Mouse (Mus musculus): ENCODE results near the gene Cacna1c.
"Not testable (repeated sequence)": the region's sequence is repeated elsewhere in the genome, so short reads cannot be mapped to it uniquely, and the experiment has no call there.

Gene Cacna1c

DNA sequence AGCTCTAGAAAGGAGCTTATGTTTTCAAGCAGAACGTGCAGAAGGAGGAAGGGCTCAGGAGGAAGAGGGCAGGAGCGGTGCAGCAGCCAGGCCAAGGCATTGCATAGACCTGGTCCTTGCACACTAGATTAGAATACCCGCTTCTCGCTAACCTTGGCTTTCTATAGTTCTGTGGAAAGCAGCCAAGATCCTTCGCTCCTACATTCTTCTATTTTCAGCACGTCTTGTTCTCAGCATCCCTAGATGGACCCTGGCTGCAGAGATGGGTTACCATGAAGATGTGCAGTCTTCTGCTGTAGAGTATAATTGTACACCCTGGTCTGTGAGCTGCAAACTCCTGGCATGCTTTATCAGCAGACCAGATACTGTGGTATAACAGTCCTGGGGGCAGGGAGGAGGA, 18.0 kb upstream of the Cacna1c start:
- in situ Hi-C loops (cut with MboI; ENCODE audit: low sequenced_read_pairs): no loop called here

DNA sequence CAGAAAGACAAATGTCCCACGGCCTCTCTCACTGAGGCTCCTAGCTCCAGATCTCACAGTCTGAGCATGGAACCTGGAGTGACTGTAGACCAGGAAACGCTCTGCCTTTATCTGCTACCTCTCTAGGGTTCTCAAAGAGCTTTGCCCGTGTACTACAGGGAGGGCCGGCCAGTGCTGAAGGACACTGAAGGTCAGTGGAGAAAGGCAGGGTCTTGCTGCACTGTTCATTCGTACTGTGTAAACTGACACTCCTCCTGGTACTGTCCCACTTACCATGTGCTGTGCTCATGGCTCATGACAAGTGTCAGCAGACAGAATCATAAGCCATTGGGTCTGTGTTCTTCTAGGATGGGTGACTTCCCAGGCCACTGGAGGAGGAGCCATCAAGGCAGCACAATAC, 17.2 kb upstream of the Cacna1c start:
- in situ Hi-C loops (cut with MboI; ENCODE audit: low sequenced_read_pairs): no loop called here

DNA sequence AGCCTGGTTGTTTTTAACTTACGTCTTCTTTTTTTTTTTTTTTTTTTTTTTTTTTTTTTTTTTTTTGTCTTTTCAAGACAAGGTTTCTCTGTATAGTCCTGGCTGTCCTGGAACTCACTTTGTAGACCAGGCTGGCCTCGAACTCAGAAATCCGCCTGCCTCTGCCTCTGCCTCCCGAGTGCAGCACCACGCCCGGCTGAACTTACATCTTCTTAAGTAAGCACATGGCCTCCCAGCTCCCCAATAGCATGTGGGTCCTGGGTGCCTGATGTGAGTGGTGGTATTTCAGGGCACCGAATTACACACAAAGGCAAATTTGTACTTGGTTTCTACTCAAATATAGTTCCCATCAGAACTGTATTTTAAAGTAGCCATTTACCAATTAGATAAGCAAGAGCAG, 9.8 kb upstream of the Cacna1c start:
- in situ Hi-C loops (cut with MboI; ENCODE audit: low sequenced_read_pairs): not testable (repeated sequence)

DNA sequence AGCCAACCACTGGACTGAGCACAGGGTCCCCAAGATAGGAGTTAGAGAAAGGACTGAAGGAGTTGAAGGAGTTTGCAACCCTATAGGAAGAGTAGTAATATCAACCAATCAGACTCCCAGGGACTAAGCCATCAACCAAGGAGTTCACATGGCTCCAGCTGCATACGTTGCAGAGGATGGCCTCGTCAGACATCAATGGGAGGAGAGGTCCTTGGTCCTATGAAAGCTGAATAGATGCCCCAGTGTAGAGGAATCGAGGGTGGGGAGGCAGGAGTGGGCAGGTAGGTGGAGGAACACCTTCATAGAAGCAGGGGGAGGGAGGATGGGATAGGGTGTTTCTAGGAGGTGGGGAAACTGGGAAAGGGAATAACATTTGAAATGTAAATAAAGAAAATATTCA, 8.7 kb upstream of the Cacna1c start:
- in situ Hi-C loops (cut with MboI; ENCODE audit: low sequenced_read_pairs): no loop called here

DNA sequence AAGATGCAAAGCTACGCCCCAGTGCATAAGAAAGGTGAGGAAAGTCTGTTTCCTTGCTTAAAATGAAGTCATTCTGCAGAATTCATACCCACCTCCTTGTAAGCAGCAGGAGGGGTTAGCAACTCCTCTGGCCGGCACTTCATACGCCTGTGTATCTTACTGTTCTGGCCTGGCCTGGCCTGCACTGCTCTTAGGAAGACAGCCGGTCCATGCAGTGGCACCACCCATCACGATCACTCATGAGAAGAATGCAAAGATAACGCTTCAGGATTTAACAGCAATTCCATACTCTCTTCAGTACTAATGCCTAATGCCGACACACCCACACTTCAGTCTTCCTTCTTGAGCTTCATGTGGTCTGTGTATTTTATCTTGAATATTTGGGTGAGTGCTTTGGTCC, 8.1 kb upstream of the Cacna1c start:
- in situ Hi-C loops (cut with MboI; ENCODE audit: low sequenced_read_pairs): no loop called here

DNA sequence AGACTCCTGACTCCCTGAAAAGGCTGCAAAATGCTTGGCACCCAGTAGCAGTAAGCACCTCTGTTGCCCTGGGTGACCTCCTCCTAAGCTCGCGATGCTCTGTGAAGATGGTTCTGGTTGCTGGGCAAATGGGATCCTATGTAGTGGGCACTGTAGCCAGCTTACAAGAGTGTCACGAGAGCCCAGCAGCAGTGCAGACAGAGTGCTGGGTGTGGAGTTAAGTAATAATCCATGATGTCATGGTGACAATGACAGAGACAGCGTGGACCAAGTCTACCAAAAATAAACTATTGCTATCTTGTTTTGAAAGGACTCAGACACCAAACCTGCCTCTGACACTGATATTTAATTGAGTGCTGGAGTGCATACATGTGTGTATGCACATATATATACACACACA, 5.4 kb upstream of the Cacna1c start:
- in situ Hi-C loops (cut with MboI; ENCODE audit: low sequenced_read_pairs): no loop called here

DNA sequence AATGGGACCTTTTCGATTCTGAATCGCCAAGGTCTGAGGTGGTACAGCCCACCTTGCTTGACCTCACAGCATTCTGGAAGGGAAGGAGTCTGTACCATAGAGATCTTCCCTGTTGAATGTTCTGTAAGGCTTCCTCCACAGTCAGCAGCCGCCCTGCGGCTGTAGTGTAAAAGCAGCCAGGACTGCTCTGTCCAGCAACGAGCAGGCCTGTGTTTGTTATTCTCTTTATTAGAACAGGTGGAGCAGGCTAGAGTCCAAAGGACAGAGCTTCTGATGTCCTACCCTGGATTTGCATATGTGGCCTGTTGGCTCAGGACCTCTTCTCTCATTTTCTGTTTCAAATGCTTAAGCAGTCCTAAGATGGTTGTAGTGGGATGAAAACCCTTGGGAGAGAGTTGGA, 4.1 kb upstream of the Cacna1c start:
- in situ Hi-C loops (cut with MboI; ENCODE audit: low sequenced_read_pairs): no loop called here

DNA sequence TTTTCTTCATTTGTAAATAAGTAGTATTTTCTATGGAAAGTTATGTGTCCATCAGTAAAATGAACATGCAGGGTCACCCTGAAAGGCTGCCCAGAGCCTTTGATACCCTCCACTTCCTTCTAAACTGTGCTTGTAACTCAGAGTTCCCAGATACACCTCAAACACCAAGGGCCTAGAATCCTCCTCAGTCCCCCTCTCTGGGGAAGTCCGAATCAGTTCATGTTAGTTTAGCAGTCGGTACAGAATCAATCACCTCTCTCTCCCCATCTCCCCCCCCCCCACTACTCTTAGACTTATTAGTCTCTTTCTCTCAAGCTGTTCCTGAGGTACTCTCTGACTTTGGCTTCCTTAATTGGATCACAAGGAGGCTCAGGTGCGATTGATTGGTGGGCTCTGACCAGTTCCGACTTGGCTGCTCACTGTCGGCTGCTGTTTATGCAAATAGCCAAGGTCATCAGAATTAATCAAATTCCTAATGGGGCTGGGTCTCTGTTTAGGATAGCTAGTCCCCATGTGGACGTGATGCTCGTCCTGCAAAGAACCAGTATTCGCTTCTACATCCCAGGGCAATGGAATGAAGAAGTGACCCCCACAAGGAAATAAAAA, 3.2 kb upstream of the Cacna1c start:
- in situ Hi-C loops (cut with MboI; ENCODE audit: low sequenced_read_pairs): no loop called here

DNA sequence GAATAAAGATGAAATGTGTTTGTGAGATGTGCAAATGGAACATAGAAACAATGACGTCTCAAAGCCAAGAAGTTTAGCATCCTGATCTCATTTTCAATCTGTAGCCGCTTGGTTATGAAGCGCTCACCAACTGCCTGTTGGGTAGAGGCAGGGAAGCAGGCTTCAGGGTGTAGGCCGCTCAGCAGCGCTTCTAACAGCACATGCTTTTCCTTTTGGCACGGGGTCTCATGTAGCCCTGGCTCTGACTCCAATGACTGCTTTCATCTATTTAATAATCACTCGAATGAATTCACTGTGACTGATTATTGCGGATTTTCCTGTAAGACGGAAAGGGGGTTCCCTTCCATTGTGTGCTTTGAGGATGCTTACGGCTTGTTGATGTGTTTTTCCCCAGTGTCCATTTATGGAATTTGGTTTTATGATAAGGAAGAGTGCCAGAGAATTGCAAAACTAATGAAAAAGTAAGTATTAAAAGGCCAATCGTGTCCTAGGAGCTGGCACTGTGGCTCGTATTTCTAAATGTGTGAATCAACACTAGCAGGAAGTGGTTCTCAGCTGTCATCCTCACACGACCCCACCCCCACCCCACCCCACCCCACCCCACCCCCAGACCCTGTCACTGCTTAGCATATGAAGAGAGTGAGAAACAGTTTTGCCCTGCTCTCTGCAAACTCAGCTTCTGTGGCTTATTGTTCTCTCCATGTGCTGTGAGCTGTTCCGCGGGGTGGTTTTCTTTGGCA, 2.5 kb upstream of the Cacna1c start:
- in situ Hi-C loops (cut with MboI; ENCODE audit: low sequenced_read_pairs): no loop called here

DNA sequence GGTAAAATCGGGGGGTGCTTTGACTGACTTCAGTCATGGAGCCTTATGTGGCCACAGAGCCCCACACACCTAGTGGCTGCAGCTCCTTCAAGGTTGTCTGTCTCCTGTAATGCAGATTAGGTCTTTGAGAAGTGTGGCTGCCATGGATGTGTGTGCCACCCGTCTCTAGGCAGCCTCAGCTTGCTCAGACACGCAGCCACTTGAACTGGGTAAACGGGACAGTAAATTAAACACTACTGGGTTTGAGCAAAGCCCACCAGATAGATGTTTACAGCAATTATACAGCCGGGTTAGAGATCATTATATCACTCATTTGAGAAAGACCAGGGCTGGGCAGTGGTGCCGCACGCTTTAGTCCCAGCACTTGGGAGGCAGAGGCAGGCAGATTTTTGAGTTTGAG, 1.6 kb downstream of the Cacna1c start:
- in situ Hi-C loops (cut with MboI; ENCODE audit: low sequenced_read_pairs): no loop called here

DNA sequence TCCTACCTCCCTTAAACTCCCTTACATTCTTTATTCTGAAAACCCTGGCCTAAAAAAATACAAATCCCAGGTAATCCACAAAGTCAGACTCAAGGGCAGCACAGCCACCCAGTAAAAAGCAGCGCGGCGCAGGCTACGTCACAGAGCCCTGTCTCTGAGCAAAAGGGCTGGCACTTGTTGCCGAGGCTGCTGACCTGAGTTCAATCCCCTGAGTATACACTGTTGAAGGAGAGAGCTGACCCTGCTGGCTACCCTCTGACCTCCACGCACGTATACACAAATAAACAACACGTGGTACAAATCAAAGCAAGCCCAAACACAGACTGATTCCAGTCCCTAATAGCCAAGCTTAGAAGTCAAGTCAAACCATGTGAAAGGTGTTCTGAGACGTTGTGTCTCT, 2.1 kb downstream of the Cacna1c start:
- in situ Hi-C loops (cut with MboI; ENCODE audit: low sequenced_read_pairs): no loop called here

DNA sequence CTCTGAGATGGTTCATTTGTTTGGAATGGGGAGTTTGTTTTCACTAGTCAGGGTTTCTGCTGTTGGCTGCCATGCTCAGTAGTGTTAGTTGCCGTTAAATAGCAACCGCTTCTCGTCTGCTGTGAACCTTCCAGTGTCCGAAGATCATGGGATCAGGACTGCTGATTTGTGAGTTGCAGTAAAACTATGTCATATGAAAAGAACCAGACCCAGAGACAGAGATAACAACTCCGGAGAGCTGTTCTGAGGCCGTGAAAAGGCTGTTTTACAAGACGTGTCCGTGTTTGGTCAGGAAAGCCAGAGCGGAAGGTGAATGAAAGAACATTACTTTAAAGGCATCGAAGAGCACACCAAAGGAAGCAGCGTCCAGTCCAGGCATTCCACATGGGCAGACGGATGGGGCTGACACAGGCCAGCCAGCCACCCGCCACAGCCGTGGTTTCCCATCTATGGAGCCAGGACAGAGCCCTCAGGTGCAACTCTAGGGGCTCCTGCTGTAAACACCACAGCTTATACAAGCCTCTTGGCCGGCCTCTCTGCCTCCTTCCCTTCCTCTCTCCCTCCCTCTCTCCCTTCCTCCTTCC, 2.6 kb downstream of the Cacna1c start:
- in situ Hi-C loops (cut with MboI; ENCODE audit: low sequenced_read_pairs): no loop called here

DNA sequence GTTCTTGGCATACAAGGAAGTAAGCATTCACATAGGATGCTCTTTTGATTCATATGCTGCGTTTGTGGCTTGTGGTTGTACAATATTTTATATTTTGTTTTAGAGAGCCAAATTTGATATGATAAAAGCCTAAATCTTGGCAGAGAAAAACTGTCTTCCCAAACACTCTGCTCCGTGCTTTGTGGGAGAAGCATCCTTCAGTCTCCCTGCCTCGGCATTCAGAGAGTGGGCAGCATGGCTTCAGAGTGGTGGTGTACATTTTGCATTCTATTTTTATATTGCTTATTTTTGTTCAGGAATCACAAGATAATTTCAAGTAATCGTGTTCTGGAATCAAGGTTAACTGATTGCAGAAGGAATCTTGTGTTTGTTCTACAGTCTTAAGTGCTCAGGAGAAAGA, 4.7 kb downstream of the Cacna1c start:
- in situ Hi-C loops (cut with MboI; ENCODE audit: low sequenced_read_pairs): no loop called here

DNA sequence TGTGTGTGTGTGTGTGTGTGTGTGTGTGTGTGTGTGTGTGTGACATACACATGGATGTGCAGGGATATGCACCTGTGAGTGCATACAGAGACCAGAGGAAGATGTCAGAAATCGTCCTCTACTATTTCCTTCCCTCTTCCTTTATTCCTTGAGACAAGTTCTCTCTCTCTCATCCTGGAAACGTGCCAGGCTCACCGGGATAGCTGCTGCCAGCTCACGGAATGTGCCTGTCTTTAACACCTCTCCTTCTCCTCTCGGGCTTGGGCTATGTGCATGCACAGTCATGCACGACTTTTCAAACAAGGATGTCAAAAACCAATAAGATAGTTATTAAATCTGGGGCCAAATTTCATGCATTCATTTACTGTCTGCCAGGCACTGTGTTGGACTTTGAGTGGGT, 8.6 kb downstream of the Cacna1c start:
- in situ Hi-C loops (cut with MboI; ENCODE audit: low sequenced_read_pairs): no loop called here

DNA sequence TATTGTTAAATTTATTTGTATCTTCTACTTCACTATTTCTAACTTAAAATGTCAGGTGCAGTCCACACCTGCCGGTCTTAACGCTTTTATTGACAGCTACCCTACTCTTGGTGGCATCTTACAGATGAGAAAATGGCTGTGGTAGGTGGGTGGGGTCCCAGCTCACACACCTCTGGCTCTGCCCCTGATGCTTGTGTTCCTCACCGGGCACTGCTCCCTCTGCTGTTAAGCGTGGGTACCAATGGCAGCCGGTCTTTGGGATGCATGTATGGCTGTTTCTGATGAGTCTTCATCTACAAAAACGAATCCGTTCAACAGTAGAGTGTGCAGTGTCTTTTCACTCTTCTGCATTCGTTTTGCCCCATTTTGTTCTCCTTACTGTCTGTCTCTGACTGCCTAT, 9.6 kb downstream of the Cacna1c start:
- in situ Hi-C loops (cut with MboI; ENCODE audit: low sequenced_read_pairs): no loop called here

DNA sequence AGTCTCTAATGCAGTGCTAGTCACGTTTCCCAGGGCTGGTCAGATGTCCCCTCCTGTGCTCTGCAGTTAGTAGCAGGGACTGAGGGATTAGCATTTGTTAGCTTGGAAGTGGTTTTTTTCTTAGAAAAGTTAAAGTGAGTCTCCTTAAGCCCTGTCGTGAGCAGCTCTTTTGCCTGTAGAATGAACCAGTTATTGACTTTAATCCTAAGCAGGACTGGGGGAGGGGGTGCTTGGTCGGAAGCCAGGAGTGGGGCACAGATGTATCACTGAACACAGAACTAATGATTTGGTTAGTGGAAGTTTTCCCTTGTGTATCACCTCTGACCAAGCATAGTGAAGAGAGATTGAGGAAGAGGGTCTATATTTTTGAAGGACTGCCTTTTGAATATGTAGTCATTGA, 12.4 kb downstream of the Cacna1c start:
- in situ Hi-C loops (cut with MboI; ENCODE audit: low sequenced_read_pairs): no loop called here

DNA sequence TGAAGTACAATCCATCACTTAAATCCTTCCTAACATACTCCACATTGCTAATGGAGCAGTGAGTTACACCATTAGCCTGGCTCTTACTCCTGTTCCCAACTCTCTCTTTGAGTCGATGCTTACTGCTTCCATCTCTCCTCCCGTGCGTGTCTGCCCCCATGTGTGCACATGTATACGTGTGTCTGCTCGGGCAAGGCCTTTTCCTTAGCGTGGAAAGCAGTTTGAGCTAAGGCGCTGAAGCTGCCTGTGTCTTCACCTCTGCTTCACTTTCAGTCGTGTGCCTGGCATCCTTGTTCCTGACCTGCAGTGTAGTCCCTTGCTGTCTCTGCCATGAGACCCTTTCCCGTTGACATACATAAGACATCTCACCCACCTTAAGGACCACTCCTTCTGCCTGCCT, 14.0 kb downstream of the Cacna1c start:
- in situ Hi-C loops (cut with MboI; ENCODE audit: low sequenced_read_pairs): no loop called here

DNA sequence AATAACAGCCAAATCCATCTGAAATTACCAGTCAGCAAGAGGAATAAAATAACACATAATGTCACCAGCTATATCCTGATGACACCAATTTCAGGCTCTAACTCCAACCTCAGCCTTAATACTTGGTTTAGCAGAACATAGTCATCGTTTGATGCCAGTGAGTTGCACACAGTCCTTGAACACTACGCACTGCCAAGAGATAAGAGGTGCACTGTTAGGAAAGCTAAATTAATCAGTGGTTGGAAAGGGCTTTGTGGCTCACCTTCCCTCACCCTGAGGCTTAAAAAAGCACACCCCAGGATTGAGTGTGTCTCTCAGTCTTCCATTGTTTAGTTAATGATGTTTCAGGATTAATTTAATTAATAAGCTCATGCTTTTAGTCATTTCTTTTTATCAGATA, 16.0 kb downstream of the Cacna1c start:
- in situ Hi-C loops (cut with MboI; ENCODE audit: low sequenced_read_pairs): no loop called here

DNA sequence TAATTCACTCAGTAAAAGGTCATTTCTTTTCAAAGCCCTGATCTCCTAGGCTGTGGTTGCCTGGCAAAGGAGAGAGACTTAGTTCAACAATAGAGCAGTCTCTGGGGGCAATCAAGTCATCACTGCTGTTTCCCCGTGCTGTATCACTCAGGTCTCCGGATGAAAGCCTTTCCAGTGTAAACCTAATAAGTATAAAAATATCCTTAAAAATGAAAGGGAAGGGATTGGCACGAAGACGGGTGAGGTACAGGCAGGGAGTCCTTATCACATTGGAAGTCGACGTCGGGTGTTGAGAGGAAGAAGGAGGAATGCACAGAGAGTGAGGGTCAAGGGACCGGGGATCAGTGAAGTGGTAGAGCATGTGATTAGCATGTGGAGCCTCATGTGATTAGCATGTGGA, 19.1 kb downstream of the Cacna1c start:
- in situ Hi-C loops (cut with MboI; ENCODE audit: low sequenced_read_pairs): no loop called here

DNA sequence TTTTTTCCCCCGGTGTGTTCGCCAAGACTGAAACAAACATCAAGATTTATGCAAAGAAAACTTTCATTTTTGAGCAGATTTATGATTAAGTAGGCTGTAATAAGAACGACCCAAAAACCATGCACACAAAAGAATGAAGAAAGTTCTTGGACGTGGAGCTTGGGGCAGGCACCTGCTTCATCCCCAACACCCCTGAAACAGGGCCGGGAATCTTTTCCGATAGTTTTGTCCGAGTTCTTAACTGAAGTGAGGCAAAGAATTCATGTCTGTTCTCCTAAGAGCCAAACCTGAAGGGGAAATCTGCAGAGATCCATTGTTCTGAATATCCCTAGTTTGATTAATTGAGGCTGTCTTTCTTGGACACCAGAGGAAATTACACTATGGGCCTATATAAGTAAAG, 20.1 kb downstream of the Cacna1c start:
- in situ Hi-C loops (cut with MboI; ENCODE audit: low sequenced_read_pairs): no loop called here

DNA sequence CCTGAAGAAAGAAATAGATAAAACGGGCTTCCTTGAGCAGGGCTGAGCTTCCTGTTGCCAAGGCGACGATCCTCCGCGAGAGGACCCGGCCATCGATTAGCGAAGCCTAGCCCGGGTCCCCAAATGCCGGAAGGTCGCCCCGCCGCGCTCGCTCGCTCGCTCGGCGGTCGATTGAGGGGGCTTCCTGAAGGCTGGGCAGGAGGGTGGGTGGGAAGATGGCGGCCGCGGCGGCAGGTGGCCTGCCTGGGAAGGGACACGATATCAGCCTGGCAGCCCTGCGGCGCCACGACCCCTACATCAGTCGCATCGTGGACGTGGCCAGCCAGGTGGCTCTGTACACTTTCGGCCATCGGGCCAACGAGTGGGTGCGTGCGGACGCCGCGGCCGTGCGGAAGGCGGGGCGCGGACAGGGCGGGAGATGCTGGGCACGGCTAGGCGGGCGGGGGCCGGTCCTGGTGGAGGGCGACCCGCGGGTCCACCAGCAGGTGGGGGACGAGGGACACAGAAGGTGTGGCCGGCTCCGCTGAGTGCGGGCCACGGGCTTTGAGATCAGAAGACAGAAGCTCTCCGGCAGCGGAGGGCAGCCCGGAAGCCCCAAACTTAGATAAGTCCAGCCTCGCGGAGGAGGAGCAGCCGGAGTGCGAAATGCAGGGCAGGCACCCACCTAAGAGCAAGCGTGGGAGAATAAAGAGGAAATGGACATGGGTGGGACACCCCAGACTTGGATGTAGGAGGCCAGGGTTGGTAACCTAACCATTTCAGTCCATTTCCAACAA, 21.0 kb downstream of the Cacna1c start, which contains the start of gene Dcp1b:
TSS of gene Dcp1b (plus strand) at position 176 of the 776 bp plus-strand sequence.
- in situ Hi-C loops (cut with MboI; ENCODE audit: low sequenced_read_pairs): no loop called here
